Mouse (Mus musculus) C2C12 (cell line): Measurements from ENCODE around the gene Gkap1. TPM values are rescaled to one million over a fixed set of nuclear protein-coding genes. Genes with fewer than 3 reads are reported as not detected.

Source experiments
- H3K27me3 ChIP-seq: one replicate; pipeline ENCODE4 v1.6.1; 2011; ENCODE audit not compliant: control insufficient read depth, insufficient read depth, insufficient read length
- H3K36me3 ChIP-seq: one replicate; pipeline ENCODE4 v1.6.1; 2011; ENCODE audit not compliant: control insufficient read depth, insufficient read depth
- H3K4me3 ChIP-seq: one replicate; pipeline ENCODE4 v1.5.1; 2011; ENCODE audit warnings: mild to moderate bottlenecking, control low read depth; ENCODE audit not compliant: poor library complexity, insufficient read depth, severe bottlenecking
- H3K79me2 ChIP-seq: one replicate; pipeline ENCODE4 v1.6.1; 2011; ENCODE audit not compliant: control insufficient read depth, insufficient read depth
- H3K79me3 ChIP-seq: one replicate; pipeline ENCODE4 v1.6.1; 2011; ENCODE audit warnings: low read depth, control low read depth
- H3ac ChIP-seq: one replicate; pipeline ENCODE3; 2011; ENCODE audit warnings: low read depth; ENCODE audit not compliant: control insufficient read depth, insufficient read length
- CEBPB ChIP-seq: IDR thresholded peaks from one replicate; pipeline ENCODE4 v1.6.1; 2011; ENCODE audit warnings: low read depth, mild to moderate bottlenecking, control low read depth, moderate library complexity
- CTCF ChIP-seq: IDR thresholded peaks from one replicate; pipeline ENCODE4 v1.5.1; 2011; ENCODE audit not compliant: control insufficient read depth, insufficient read depth, insufficient read length
- FOSL1 ChIP-seq: IDR thresholded peaks from one replicate; pipeline ENCODE4 v1.8.0; 2011; ENCODE audit warnings: mild to moderate bottlenecking, low read length; ENCODE audit not compliant: poor library complexity, insufficient read depth, severe bottlenecking
- MAX ChIP-seq: IDR thresholded peaks from one replicate; pipeline ENCODE4 v1.6.1; 2011; ENCODE audit warnings: mild to moderate bottlenecking, control low read depth
- MYOD1 ChIP-seq: IDR thresholded peaks from one replicate; pipeline ENCODE4 v1.6.1; 2011; ENCODE audit warnings: low read depth; ENCODE audit not compliant: control insufficient read depth, insufficient read length
- MYOG ChIP-seq: IDR thresholded peaks from one replicate; pipeline ENCODE4 v1.6.1; 2011; ENCODE audit not compliant: control insufficient read depth, insufficient read length; ENCODE audit errors: extremely low read depth
- USF1 ChIP-seq: IDR thresholded peaks from one replicate; pipeline ENCODE4 v1.6.1; 2011; ENCODE audit warnings: low read depth, mild to moderate bottlenecking, control low read depth, moderate library complexity
- microRNA-seq: library from miRNA; unstranded; fragments of <30 nt; microRNA quantifications from one replicate; pipeline ENCODE4, GENCODE M21; 2019; ENCODE audit warnings: borderline microRNAs expressed
- polyA plus RNA-seq: library from polyadenylated mRNA; unstranded; fragments of >200 nt; fragmentation: generic; extraction: Trizol; gene quantifications from one replicate; pipeline ENCODE4 v1.2.1, GENCODE M21; 2012; ENCODE audit warnings: missing spikeins

The Gkap1 gene
- polyA plus RNA-seq, 1 experiment = 12.2 TPM

DNA sequence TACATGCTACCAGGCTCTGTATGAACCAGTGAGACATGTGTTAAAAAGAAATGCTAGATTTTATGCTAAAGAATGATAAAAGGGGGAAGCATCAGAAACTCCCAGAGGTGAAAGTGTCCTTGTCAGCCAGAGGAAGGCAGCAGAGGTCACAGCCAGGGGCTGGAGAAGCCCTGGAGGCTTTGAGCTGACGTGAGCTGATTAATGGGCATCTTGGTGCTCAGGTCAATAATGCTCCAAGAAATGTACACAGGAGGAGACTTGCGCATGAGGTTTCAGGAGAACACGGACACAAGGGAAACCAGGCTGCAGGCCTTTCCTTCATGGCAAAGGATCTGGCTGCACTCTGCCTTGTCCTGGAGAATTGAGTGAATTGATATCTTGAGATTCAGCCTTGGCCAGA is 87.7 kb downstream of the Gkap1 start:
- TF ChIP-seq MAX (no peak), FOSL1 (no peak), MYOD1 (no peak), MYOG (no peak), CEBPB (no peak), CTCF (no peak), USF1 (no peak)
- H3K79me2 ChIP-seq = peaks cover 60% of the 10 kb centered on the region
- no peak overlapping the region for H3ac ChIP-seq
- H3K36me3 ChIP-seq = peaks cover 75% of the 10 kb centered on the region
- no peak overlapping the region for H3K4me3 ChIP-seq
- H3K27me3 ChIP-seq = no peaks in the 10 kb centered on the region
- peaks cover 35% of the 10 kb centered on the region for H3K79me3 ChIP-seq

- no peak overlapping the region for H3ac ChIP-seq
- H3K79me3 ChIP-seq = peaks cover 35% of the 10 kb centered on the region
- TF ChIP-seq USF1 = no peak
- H3K27me3 ChIP-seq = no peaks in the 10 kb centered on the region
- H3K4me3 ChIP-seq = no peak overlapping the region
- H3K36me3 ChIP-seq = peaks cover 79% of the 10 kb centered on the region
- H3K79me2 ChIP-seq = peaks cover 66% of the 10 kb centered on the region
Measured at GRCm38 (mm10) chr13:58186281-58186680, 89.2 kb downstream of the Gkap1 start.

- Histone ChIP-seq H3K4me3 (no peak overlapping the region), H3K27me3 (no peaks in the 10 kb centered on the region), H3K79me3 (peaks cover 28% of the 10 kb centered on the region), H3ac (no peak overlapping the region), H3K36me3 (peaks cover 75% of the 10 kb centered on the region), H3K79me2 (peaks cover 61% of the 10 kb centered on the region)
- TF ChIP-seq FOSL1 (no peak), CTCF (no peak), CEBPB (no peak), MAX (no peak), MYOG (no peak), MYOD1 (no peak), USF1 (no peak)
Measured at GRCm38 (mm10) chr13:58184111-58184510, 91.4 kb downstream of the Gkap1 start.

Small RNA genes within 50 kb of the gene (microRNA-seq; reads per million reads assigned to microRNA genes)
- gene Mir6369 = not detected

Other genes starting within 250 kb of the Gkap1 start
- 0.01 TPM for gene Klhl3, start 162.1 kb downstream of the Gkap1 start, polyA plus RNA-seq
- 173 TPM for gene Hnrnpa0, start 147.1 kb downstream of the Gkap1 start, polyA plus RNA-seq
- 11.7 TPM for gene Idnk, start 118.0 kb downstream of the Gkap1 start, polyA plus RNA-seq
- 60.0 TPM for gene Ubqln1, start 60.0 kb downstream of the Gkap1 start, polyA plus RNA-seq
- 0.01 TPM for gene Kif27, start 83.4 kb upstream of the Gkap1 start, polyA plus RNA-seq
- 3.4 TPM for gene 2210016F16Rik, start 109.5 kb upstream of the Gkap1 start, polyA plus RNA-seq
- gene Rmi1, start 126.5 kb upstream of the Gkap1 start, polyA plus RNA-seq = 5.9 TPM
- 370 TPM for gene Hnrnpk, start 127.6 kb upstream of the Gkap1 start, polyA plus RNA-seq